Mouse (Mus musculus) CD8-positive naive resting alpha-beta T cell, adult 2 months (primary cell): ENCODE results near the gene Pip5k1b.

ENCODE experiments used
- DNase-seq, 2 experiments: peaks; one replicate each; pipeline ENCODE4 v3.0.0; 2022; ENCODE audit warnings: low read depth in 2 of 2, low spot score in 2 of 2

Gene Pip5k1b

DNA sequence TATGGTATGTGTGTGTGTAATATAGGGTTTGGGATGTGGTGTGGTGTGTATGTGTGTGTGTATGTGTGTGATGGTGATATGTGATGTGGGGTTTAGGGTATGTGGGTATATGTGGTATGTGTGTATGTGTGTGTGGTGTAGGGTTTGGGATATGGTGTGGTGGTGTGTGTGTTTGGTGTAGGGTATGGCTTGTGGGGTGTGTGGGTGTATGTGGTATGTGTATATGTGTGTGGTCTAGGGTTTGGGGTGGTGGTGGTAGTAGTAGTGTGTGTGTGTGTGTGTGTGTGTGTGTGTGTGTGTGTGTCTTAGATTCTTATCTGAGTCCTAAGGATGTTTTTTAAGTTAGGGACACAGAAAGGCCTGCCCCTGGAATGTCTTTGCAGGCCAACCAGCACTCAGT lies 37.3 kb downstream of the Pip5k1b start:
- DNase-seq, result no peak

DNA sequence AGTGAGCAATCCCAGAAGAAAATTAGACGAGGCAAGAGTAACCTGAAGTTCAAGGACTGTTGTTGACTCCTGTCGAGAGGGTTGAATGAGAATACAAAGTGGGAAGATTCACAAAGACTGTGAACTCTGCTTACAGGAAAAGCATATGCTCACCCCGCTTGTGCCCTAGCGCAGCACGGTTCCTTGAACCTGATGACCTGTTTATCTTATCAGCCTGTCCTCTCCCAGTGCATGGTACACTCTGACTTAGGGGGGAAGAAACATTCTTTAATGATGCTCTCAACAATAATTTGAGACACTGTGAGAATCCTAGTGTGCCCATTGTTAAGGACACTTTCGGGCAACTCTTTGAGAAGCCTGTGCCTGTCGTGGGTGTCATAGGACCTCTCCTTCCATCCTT lies 38.6 kb downstream of the Pip5k1b start:
- no peak for DNase-seq

DNA sequence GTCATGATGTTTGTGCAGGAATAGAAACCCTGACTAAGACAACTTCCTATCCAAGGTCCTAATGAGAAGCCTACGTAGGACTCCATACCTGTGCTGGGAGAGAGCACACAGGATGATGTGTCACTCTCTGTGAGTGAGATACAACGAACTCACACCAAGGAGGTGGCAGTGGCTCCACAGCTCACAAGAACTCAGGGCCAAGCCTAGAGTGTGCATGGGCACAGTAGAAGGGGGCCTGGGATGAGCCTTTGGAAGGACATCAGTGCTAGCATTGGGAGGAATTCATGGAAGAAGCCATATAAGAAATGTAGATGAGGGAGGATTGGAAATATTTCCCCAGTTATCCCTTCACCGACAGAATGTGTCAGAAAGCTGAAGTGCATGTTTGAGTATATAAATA lies 39.7 kb downstream of the Pip5k1b start:
- no peak for DNase-seq

DNA sequence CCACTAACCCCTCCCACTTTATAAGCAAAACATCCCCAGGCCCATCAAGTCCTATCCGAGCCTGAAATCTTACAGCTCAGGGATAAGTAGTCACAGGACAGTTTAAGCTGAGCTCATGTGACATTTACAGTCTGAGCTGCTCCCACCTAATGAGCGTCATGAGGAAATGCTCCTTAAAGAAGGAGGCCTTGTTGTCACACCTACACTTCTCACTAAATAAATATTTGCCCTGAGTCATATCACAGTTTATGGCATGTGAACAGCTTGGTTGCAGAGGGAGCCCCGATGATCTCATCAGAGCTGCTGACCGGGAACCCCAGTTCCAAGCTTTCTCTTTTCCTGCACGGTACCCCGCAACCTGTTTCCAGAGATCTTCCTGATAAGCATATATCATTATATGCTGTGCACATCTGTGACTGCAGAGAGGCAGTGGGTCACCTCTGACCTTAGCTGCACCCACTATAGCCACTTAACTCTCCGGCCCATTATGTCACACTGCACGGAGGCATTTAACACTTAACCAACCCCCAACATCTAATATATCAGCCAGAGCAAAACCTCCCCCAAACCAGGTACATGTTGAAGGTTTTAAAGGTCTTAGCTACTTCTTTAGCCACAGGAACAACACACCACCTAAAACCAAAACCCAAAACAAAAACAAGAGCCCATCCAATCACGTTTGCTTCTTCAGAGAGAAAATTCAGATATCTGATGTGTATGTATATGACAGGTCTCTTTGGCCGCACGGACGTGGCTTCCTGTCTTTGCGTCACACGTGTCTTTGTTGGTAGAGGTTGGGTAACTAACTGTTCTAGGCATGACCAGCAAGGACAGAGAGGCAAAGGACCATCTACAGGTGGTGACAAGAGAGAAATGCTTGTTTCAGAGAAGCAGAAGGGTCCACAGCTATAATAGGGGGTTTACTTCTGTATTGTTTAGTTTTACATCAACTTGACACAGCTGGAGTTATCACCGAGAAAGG lies 40.7 kb downstream of the Pip5k1b start:
- no peak for DNase-seq

DNA sequence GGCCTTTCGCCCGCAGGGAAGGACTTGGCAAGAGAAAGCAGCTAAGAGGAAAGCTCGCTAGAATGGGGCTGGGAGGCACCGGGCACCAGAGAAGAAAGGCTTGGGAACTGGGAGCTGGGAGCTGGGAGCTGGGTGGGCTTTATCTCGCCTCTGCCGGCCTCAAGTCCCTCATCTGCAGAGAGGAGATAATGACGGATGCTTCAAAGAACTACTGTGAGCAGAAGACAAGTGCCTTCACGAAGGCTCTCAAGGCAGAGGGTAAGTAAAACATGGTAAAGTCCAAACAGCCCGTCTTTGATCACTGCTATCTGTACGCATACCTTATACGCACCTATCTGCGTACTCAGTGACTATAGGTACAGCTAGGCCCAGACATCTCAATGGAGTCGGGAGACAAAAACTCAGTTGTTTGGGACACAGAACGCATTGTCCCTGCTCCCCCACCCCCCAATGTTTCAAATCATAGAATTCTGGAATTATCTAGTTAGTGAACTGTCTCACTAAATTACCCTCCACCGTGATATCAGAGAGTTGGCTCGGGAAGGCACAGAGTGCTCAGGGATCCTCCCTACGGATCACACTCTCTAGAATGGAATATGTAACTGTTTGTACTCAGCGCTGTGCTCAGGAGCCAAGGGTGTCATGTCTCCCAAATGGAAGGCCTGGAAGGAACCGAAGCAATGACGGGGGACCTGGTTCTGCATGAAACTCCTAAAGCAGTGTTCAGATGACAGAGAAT lies 42.4 kb downstream of the Pip5k1b start:
- DNase-seq, result no peak

DNA sequence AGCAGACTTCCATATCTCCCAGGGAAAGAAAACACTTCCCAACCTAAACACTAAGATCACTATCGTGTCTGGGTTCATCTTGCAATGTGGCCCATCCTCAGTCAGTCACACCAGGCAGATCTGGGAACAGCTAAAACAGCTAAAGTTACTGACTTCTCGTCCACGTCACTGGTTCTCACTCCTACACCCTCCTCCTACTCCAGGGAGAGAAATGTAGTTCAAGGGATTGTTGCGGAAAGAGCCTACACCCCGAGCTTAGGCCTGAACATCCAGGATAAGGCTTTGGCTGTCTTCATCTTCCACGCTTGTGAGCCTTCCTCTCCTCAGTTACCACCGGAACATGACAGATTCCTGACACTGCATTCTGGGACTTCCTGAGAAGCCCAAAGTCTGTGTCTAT lies 43.7 kb downstream of the Pip5k1b start:
- DNase-seq, result no peak

DNA sequence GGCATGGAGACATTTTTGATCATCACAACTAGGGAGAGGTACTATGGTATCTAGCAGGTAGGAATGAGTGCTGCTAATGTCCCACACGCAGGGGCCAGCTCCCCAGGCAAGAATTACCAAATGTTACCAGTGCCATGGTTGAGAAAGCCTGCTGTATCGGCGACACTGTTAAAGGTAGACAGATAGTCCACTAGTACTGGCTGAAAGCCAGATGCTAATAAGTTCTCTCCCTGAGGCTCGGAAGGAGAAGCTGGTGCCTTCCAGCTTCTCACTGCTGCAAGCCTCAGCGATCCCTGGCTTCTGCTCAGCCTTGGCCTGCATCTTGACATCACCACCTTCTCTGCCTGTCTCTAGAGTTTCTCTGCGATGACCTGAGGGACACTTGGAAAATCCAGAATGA lies 46.3 kb downstream of the Pip5k1b start:
- DNase-seq, result no peak

DNA sequence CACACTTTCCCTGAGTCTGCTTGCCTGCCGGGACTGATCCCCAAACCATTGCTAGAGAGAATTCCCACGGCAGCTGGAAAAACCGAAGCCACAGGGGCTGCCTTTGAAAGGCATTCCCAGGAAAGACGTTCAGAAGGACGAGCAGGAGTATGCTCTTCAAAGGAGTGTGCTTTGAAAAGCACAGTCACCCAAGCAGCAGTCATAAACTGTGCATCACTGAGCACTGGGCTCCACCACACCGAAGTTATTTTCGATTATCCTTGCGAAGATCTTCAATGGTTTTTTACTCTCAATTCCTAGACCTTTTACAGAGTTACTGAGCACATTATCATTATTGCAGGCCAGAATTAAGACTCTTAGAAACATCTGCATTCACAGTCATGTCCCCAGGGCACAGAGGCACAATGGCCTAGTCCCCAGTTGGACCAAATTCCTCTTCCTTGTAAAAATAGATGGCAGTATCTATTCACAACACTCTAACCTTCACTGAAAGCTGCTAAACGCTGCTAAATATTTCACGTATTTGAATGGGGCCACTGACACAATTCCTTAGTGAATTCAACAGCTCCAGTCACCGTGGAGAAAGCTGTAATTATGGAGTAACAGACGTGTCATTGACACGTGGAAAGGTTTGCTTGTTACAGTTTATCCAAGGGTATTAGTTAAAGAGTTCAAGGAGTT lies 47.4 kb downstream of the Pip5k1b start:
- DNase-seq, result no peak

DNA sequence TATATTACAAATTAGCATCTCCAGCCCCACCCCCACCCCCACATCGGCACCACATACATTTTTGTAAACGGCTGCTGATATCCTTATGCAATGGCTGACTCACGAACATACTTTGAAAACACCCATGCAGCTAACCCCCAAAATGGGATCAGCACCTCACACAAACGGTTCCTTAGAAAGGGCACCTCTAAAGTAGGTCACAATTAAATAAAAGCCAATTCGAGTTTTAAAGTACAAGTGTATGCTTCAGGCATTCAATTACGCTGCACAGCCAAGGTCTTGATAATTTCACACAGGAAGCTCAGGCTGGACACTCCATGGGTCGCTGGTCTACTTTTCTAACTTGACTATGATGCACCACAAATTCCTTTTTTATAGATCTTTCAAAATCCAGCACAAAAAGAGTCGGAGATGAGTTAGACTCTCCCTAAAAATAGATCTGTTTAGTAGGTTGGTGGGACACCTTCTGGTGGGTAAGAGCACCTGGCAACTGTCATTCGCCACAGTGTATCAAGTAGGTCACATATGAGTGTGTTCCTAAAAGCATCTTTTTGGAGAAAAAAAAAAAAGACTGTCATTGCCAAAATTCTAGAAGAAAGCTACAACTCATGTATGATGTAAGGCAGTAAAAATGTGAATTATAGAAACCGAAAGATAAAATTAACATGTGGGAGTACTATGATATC lies 52.8 kb downstream of the Pip5k1b start:
- DNase-seq, result no peak

- no peak for DNase-seq
Observed at GRCm38 (mm10) chr19:24501525-24501924, 54.1 kb downstream of the Pip5k1b start.

DNA sequence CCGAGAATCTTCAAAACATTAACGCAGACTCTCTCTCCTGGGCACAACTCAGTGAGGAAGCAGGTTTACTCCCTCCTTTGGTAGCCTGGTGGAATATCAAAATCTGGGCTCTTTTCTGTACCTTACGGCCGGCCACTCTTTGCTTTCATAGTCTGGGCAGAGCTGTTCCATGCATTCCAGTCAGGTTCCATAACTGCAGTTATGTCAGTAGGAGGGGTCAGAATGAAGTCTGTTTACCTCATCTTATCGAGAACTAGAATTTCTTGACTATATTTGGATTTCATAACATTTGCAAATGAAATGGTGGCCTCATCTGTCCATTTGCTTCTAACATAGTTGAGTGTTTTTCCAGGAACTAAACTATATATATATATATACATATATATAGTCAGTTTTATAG lies 55.2 kb downstream of the Pip5k1b start:
- no peak for DNase-seq

DNA sequence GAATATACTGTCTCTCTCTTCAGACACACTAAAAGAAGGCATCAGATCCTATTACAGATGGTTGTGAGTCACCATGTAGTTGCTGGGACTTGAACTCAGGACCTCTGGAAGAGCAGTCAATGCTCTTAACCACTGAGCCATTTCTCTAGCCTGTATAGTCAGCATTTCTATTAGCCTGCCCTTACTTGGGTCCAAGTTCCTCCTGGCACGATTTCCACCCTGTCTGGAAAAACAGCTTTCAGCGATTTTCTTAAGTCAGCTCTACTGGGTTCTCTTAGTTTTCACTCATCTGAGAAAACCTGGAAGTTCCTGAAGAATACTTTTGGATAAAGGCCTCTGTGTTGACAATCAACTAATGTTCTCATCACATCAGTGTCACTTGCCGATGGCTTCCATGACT lies 56.4 kb downstream of the Pip5k1b start:
- no peak for DNase-seq

DNA sequence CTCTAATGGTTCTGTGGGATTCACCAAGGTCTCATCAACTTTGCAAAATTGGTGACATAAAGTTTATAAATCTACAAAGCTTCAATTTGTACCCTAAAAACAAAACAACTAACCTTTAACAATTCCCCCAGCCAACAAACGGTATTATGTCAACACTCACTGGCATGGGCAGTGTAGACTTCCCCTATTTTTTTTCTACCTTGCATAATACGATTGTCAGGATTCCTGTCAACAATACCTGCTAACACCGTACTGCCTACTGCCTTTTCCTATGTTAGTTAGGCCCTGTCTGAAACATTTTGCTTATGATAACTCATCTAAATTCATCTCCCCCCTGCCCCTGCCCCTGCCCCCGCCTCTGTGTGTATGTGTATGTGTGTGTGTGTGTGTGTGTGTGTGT lies 61.8 kb downstream of the Pip5k1b start:
- no peak for DNase-seq

GRCm38 (mm10) chr19:24491824-24492223 lies 63.8 kb downstream of the Pip5k1b start:
- DNase-seq, result no peak

GRCm38 (mm10) chr19:24490275-24490674 lies 65.4 kb downstream of the Pip5k1b start:
- DNase-seq, result no peak

- no peak for DNase-seq
Observed at GRCm38 (mm10) chr19:24486433-24487296, 69.0 kb downstream of the Pip5k1b start.

DNA sequence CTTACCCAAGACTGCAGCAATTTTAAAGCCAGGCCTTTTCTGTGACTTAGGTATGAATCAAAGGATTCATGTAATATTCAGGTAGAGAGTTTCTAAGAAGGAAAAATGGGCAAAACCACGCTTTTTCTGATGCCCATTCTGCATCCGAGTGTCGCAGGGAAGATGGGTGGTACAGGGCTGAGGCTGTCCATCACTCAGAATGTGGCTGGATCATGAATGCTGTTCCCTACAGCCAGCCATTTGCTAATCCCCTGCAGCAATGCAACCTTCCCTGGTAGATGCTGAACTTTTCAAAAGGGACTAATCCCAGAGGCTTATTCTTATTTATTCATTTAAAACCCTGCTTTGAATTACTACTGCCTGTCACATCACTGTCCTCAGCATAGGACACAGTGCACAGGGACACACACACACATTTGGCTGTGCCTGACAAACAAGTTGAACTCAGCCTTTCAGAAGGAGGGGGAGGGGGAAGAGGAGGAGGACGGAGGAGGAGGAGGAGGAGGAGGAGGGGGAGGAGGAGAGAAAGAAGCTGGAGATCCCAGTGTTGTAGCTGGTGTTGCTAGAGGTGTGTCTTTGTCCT lies 71.0 kb downstream of the Pip5k1b start:
- no peak for DNase-seq

DNA sequence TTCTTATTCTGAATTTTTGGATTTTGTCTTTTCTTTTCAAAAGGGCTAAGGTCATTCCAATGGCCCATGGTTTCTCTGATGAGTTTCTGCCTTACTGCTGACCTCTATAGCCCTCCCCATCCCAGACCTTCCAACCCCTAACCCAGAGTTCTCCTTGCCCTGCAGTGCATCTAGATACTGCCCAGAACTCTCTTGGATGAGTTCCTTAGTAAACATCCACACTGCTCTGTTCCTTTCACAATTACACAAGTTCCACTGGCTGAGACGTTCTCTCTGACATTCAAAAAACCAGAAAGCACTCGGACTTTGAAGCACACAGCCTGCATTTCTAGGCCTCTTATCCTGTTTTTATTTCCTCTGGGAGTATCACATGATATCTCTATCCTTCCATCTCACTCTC lies 74.8 kb downstream of the Pip5k1b start:
- DNase-seq, result no peak

GRCm38 (mm10) chr19:24476929-24477882 lies 78.5 kb downstream of the Pip5k1b start, which contains the start of gene Fam122a:
Gene Fam122a (minus strand): TSS chr19:24477356.
- DNase-seq, result peak; percentile 87 to 90
